Mouse (Mus musculus) CH12F3 (cell line): ENCODE measurements around the gene Gm9745.
"Not testable (repeated sequence)": the region's sequence is repeated elsewhere in the genome, so short reads cannot be mapped to it uniquely, and the experiment has no call there.

Experiments
- in situ Hi-C: fragments of 300-500 bp; cut with MboI; formaldehyde crosslinking; loops from 2 replicates; pipeline ENCODE4 v1.14.3; 2020; ENCODE audit warnings: low sequenced_read_pairs

Gm9745 gene

DNA sequence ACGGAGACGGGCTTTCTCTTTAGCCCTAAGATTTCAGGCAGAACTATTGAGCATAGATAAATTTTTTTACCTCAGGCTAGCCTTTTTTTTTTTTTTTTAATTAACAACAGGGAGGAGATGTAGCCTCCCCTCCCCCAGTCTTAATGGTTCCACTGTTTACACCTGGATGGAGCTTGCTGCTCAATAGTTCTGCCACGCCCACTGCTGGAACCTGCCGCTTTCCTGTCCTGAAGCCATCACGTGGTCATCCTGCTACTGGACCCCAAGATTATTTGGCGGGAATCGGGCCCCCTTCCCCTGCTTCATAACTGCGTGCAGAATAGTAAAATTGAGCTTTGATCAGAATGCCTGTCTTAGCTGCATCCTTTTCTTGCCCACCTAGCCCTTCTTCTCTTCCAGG lies 34.1 kb downstream of the Gm9745 start:
- in situ Hi-C loops: not testable (repeated sequence)

DNA sequence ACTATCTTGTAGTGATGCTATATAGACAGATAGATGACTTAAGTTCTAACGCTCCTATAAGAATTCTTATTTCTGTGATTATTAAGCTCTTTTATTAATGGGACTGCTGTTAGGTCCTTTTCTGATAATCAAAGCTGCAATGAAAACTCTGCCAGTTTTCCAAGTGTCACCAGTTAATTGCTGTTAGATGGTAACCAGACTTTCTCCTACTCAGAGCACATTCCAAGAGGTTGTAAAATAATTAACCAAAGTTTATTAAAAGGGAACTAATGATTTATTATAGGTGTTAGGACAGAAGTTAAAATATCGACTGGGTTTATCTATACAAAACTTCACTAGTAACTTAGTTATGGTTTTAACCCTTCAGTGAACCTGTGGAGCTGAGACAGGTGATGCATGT lies 42.0 kb downstream of the Gm9745 start:
- in situ Hi-C loops: not testable (repeated sequence)
